Mouse (Mus musculus) forebrain, embryonic 10.5 days (tissue): ENCODE measurements around the gene Rpl28. TPM values are rescaled to one million over a fixed set of nuclear protein-coding genes. Genes with fewer than 3 reads are reported as not detected.

Source experiments
- DNase-seq: peaks from one replicate; pipeline ENCODE4 v3.0.0-alpha.2; 2017; ENCODE audit warnings: low spot score; ENCODE audit errors: extremely low spot score
- H3K27ac ChIP-seq: fragments of 300-500 bp; sonication (generic); 2 replicates; pipeline ENCODE4 v1.5.1; 2016; ENCODE audit warnings: mild to moderate bottlenecking
- H3K27me3 ChIP-seq: fragments of 300-500 bp; sonication (generic); 2 replicates; pipeline ENCODE4 v1.6.1; 2016; ENCODE audit warnings: mild to moderate bottlenecking; ENCODE audit not compliant: poor library complexity, severe bottlenecking
- H3K36me3 ChIP-seq: fragments of 300-500 bp; sonication (generic); replicated peaks from 2 replicates; pipeline ENCODE4 v1.6.1; 2016; ENCODE audit warnings: mild to moderate bottlenecking, moderate library complexity
- H3K4me1 ChIP-seq: fragments of 300-500 bp; sonication (generic); 2 replicates; pipeline ENCODE4 v1.6.1; 2016
- H3K4me3 ChIP-seq: fragments of 300-500 bp; sonication (generic); 2 replicates; pipeline ENCODE4 v1.5.1; 2016; ENCODE audit warnings: mild to moderate bottlenecking, moderate library complexity
- H3K9me3 ChIP-seq: fragments of 300-500 bp; sonication (generic); 2 replicates; pipeline ENCODE4 v1.6.1; 2016; ENCODE audit warnings: mild to moderate bottlenecking, moderate library complexity
- WGBS: fragments of 180-500 bp; shearing (Covaris S2); methylation state at CpG from one replicate; pipeline ENCODE4 v1.1.7; 2016; 5-methylcytosine and 5-hydroxymethylcytosine counted together
- polyA plus RNA-seq: library from polyadenylated mRNA; unstranded; fragments of >200 nt; fragmentation: Nextera tagmentation; extraction: Ambion mirVana; gene quantifications from 2 replicates; pipeline ENCODE4 v1.2.1, GENCODE M21; 2016

Rpl28 gene
- polyA plus RNA-seq, 1 experiment from 2014 or later, result 397 TPM

DNA sequence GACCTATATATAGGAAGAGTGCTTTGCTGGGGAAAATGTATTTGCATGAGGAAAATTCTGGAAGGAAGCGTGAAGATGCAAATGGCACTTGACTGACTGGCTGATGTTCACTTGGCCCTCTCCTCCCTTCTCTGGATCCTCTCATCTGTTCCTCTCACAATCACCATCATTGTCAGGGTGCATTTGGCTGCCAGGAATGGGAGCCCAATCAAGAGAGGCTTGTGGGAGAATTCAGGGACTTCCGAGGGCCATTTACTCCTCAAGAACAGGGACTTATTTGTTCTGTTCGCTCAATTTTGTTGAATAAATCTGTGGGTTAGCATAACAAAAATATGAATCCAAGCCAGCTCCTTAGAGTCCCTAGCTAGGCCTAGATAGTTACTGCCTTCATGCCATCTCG lies 29.0 kb downstream of the Rpl28 start:
- whole genome bisulfite sequencing, result 86% methylated on average over 4 of the region's 4 CpGs
- Histone ChIP-seq H3K9me3 (no peaks in the 10 kb centered on the region), H3K27me3 (no peaks in the 10 kb centered on the region), H3K4me3 (no peak overlapping the region), H3K36me3 (no peaks in the 10 kb centered on the region), H3K27ac (no peak overlapping the region), H3K4me1 (peaks cover 19% of the 10 kb centered on the region)
- no peak for DNase-seq

DNA sequence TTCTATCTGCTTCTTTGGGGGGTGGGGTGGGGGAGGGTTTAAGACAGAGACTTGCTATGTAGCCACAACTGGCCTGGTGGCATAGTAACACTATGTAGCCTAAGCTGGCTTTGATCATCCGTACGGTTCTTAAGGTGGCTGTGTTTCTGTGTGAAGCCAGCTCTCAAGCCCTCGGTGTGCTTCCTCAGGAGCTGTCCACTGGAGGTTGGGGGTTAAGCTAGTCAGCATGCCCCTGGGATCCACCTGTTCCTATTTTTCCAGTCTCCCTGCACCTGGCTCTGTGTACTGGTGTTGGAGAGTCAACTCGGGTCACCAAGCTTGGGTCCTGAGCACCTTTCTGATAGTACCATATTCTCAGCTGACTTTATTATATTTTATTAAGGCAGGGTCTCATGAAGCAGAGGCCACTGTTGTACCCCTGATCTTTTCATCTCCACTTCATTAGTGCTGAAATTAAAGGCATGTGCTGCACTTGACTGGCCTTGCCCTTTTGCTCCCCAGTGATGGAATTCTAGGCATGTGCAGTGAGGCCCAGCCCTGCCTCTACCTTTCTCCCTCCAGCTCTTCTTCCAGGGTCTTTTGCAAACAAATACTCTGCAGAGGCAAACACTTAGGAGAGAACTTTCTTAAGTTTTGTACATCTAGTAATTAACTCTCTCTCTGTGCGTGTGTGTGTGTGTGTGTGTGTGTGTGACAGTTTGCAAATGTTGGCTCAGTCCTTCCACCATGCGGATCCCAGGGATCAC lies 29.7 kb downstream of the Rpl28 start:
- DNase-seq, result no peak
- Histone ChIP-seq H3K4me1 (peaks cover 19% of the 10 kb centered on the region), H3K36me3 (no peaks in the 10 kb centered on the region), H3K27ac (no peak overlapping the region), H3K4me3 (no peak overlapping the region), H3K9me3 (no peaks in the 10 kb centered on the region), H3K27me3 (no peaks in the 10 kb centered on the region)
- WGBS, result 70% methylated on average over 6 of the region's 6 CpGs

DNA sequence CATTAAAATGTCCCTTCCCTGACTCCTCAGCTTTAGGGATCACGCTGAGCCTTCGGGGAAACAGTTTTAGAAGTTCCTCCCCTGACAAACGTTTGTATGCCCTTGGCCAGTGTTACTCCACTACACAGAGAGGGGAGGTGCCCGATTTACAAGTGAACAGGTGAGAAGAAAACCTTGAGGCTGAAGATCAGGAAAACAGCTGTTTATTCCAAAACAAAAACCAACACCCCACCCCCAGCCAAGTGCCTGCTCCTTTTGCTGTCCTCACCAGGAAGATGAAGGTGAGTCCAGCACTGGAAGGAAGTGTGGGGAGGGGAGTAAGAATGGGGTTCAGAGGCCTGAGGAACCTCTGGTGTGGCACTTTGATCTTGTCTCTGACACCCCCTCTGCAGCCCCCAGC lies 32.7 kb downstream of the Rpl28 start:
- WGBS, result 58% methylated on average over 4 of the region's 4 CpGs
- Histone ChIP-seq H3K27me3 (peaks cover 11% of the 10 kb centered on the region), H3K4me1 (peaks cover 19% of the 10 kb centered on the region), H3K27ac (no peak overlapping the region), H3K9me3 (no peaks in the 10 kb centered on the region), H3K4me3 (no peak overlapping the region), H3K36me3 (no peaks in the 10 kb centered on the region)
- DNase-seq, result no peak

GRCm38 (mm10) chr7:4830476-4830875 lies 37.8 kb downstream of the Rpl28 start:
- 8% methylated on average over 12 of the region's 12 CpGs for WGBS

DNA sequence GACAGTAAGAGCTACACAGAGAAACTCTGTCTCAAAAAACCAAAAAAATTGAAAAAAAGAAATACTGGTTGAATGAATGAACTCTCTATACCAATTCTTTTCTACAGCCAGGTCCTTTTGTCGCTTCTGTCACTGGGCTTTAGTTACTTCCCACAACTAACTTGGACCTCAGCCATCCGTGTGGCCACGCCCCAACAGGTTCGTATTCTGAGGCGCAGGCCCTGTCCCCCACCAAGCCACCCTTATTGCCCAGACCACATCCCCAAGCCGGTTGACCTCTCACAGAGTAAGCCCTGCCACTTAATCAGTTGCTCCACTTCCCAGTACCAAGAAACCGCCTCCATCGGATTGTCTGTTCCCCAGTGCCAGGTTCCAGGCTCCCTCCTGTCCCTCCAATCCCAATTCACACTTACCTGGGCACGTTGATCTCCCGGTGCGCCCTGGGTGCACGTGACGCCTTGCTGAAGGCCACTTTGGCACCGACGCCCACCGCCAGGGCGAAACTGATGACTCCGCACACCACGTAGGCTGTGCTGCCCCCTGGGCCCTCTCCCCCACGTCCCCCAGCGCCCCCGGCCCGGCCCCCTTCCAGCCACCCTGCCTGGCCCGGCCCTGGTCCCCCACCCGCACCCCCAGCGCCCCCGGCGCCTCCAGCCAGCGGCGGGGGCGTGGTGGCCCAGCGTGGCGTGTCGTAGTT lies 43.1 kb downstream of the Rpl28 start:
- H3K9me3 ChIP-seq, result no peaks in the 10 kb centered on the region
- H3K4me3 ChIP-seq, result peak overlapping the region; percentile 65
- peak overlapping the region; percentile 86 for H3K27ac ChIP-seq
- H3K27me3 ChIP-seq, result peaks cover 85% of the 10 kb centered on the region
- peaks cover 25% of the 10 kb centered on the region for H3K4me1 ChIP-seq
- H3K36me3 ChIP-seq, result no peaks in the 10 kb centered on the region
- DNase-seq, result no peak
- 5% methylated on average over 34 of the region's 34 CpGs for WGBS

More at GRCm38 (mm10) chr7:4830476-4830875, 37.8 kb downstream of the Rpl28 start:
- Histone ChIP-seq H3K27ac (no peak overlapping the region), H3K4me3 (no peak overlapping the region), H3K4me1 (peaks cover 10% of the 10 kb centered on the region; the same call in 1 of the 2 replicates), H3K36me3 (no peaks in the 10 kb centered on the region), H3K9me3 (no peaks in the 10 kb centered on the region), H3K27me3 (peaks cover 51% of the 10 kb centered on the region)
- peak; percentile 29 for DNase-seq

GRCm38 (mm10) chr7:4836351-4836792 lies 43.7 kb downstream of the Rpl28 start:
- peak overlapping the region; percentile 65 for H3K4me3 ChIP-seq
- H3K36me3 ChIP-seq, result no peaks in the 10 kb centered on the region
- H3K9me3 ChIP-seq, result no peaks in the 10 kb centered on the region
- peak overlapping the region; percentile 86 for H3K27ac ChIP-seq
- under 1% methylated on average over 51 of the region's 51 CpGs for WGBS
- peaks cover 23% of the 10 kb centered on the region for H3K4me1 ChIP-seq
- H3K27me3 ChIP-seq, result peaks cover 82% of the 10 kb centered on the region
- peak; percentile 71 for DNase-seq

- 44% methylated on average over 1 of the region's 1 CpGs for WGBS
- DNase-seq, result no peak
- H3K27ac ChIP-seq, result no peak overlapping the region
- peaks cover 86% of the 10 kb centered on the region for H3K27me3 ChIP-seq
- no peaks in the 10 kb centered on the region for H3K36me3 ChIP-seq
- H3K4me1 ChIP-seq, result peaks cover 32% of the 10 kb centered on the region
- no peak overlapping the region for H3K4me3 ChIP-seq
- H3K9me3 ChIP-seq, result no peaks in the 10 kb centered on the region
Observed at GRCm38 (mm10) chr7:4837639-4838038, 45.0 kb downstream of the Rpl28 start.

- Histone ChIP-seq H3K27ac (no peak overlapping the region), H3K4me1 (peaks cover 44% of the 10 kb centered on the region), H3K36me3 (no peaks in the 10 kb centered on the region), H3K27me3 (peaks cover 91% of the 10 kb centered on the region), H3K4me3 (peak overlapping the region; percentile 65; the same call in 1 of the 2 replicates), H3K9me3 (peaks cover 3% of the 10 kb centered on the region; the same call in 1 of the 2 replicates)
- no peak for DNase-seq
- 61% methylated on average over 5 of the region's 5 CpGs for WGBS
Observed at GRCm38 (mm10) chr7:4842077-4842476, 49.4 kb downstream of the Rpl28 start.

GRCm38 (mm10) chr7:4842634-4843131 lies 50.0 kb downstream of the Rpl28 start:
- peak; percentile 42 for DNase-seq
- Histone ChIP-seq H3K27me3 (peaks cover 87% of the 10 kb centered on the region), H3K27ac (no peak overlapping the region), H3K4me3 (peak overlapping the region; percentile 65), H3K9me3 (peaks cover 5% of the 10 kb centered on the region; the same call in 1 of the 2 replicates), H3K36me3 (no peaks in the 10 kb centered on the region), H3K4me1 (peaks cover 38% of the 10 kb centered on the region)
- under 1% methylated on average over 16 of the region's 16 CpGs for WGBS

DNA sequence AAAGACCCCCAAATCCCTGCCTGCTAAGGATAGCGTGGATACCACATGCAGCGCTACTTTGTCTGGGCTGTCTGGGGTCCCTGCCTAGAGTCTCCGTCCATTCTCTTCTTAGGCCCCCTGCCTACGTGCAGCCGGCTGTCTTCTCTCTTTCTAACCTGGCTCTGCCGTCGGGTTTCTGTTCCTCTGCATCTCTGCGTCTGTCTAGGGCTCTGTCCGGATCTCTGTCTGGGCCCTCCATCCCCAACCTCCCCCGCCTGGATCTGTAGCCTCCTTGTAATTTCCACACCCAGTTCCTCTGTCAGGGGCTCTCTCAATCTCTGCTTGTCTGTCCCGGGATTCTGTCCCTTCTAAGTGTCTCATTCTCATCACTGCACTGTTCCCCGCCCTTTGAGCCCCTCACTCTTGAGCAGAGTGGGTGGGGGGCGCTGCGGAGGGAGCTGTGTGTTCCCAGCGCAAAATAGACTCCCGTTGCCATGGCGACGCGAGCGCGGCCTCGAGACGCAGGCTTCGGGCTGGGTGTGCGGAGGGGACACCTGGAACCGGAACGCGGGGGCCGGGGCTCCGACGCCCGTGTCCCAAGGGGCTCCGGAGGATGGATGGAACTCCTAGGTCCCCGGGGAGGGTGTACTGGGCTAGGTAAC lies 51.0 kb downstream of the Rpl28 start:
- WGBS, result under 1% methylated on average over 34 of the region's 34 CpGs
- Histone ChIP-seq H3K27ac (no peak overlapping the region), H3K36me3 (no peaks in the 10 kb centered on the region), H3K4me3 (peak overlapping the region; percentile 65), H3K4me1 (peaks cover 35% of the 10 kb centered on the region), H3K27me3 (peaks cover 77% of the 10 kb centered on the region), H3K9me3 (peaks cover 5% of the 10 kb centered on the region; the same call in 1 of the 2 replicates)
- DNase-seq, result peak; percentile 70

DNA sequence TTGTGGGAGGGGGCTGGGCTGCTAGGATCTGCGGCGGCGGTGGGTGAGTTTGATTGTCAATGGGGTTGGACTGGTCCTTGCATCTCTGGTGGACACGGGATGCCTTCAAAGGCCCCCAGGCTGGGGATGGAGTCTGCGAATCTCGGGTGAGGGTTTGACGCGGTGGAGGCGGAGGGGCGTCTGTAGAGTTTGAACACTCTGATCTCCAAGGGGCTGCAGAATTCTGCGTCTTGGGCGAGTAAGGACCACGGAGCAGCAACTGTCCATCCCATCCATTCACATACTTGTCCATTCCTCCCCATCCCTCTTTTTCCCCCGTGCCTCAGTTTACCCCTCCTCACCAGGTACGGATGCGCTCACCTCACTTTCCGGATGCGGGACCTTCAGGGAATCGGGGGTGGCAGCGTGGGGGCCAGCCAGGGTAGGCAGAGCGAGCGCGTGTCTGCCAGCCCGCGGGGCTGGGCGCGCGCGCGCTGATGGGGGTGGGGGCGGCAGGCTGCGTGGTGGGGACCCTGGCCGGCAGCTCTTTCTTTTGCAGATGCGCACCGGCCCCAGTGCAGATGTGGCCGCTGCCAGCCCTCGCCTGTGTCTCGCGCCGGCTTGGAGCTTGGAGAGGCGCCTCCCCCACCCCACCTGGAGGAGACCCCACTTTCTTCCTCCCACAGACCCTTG lies 51.7 kb downstream of the Rpl28 start, which contains the start of gene Shisa7:
Shisa7 (minus strand) TSS at position 452 of the 672 bp plus-strand sequence.
- peaks cover 35% of the 10 kb centered on the region for H3K4me1 ChIP-seq
- peak within 1 kb of the TSS; percentile 63; the same call in 1 of the 2 replicates for H3K27ac ChIP-seq
- H3K4me3 ChIP-seq, result peak within 1 kb of the TSS; percentile 65
- no peaks in the 10 kb centered on the region for H3K36me3 ChIP-seq
- no peak for DNase-seq
- WGBS, result 1% methylated on average over 41 of the region's 41 CpGs
- H3K9me3 ChIP-seq, result peaks cover 5% of the 10 kb centered on the region; the same call in 1 of the 2 replicates
- H3K27me3 ChIP-seq, result peaks cover 71% of the 10 kb centered on the region
